Mouse (Mus musculus) kidney, postnatal 0 days (tissue): ENCODE measurements at regions not wholly inside any gene's neighbourhood (a gene's known extent, or its start where the extent isn't known, plus 50 kb on each side); places are given as distances from the start of the nearest gene placed in this dataset.

ENCODE experiments used
- ATAC-seq: fragments of 200-750 bp; cut with Nextera tagmentation; replicated peaks from 2 replicates; pipeline ENCODE4 v1.8.0; 2017; ENCODE audit warnings: low read depth, moderate number of reproducible peaks, moderate TSS enrichment, moderate library complexity; ENCODE audit not compliant: low FRiP score
- DNase-seq: peaks from one replicate; pipeline ENCODE4 v3.0.0-alpha.2; 2016; ENCODE audit warnings: low spot score
- H3K27ac ChIP-seq: fragments of 300-500 bp; sonication (generic); 2 replicates; pipeline ENCODE4 v1.5.1; 2014; ENCODE audit warnings: mild to moderate bottlenecking
- H3K27me3 ChIP-seq: fragments of 300-500 bp; sonication (generic); 2 replicates; pipeline ENCODE4 v1.6.1; 2014; ENCODE audit warnings: low read length, mixed read lengths; ENCODE audit not compliant: insufficient read depth
- H3K36me3 ChIP-seq: fragments of 300-500 bp; sonication (generic); 2 replicates; pipeline ENCODE4 v1.6.1; 2014; ENCODE audit warnings: low read length, mixed read lengths; ENCODE audit not compliant: insufficient read depth
- H3K4me1 ChIP-seq: fragments of 300-500 bp; sonication (generic); replicated peaks from 2 replicates; pipeline ENCODE4 v1.6.1; 2014; ENCODE audit warnings: antibody characterized with exemption, low read length, mixed read lengths; ENCODE audit not compliant: insufficient read depth
- H3K4me2 ChIP-seq: fragments of 300-500 bp; sonication (generic); 2 replicates; pipeline ENCODE4 v1.6.1; 2014; ENCODE audit warnings: mild to moderate bottlenecking, low read length, moderate library complexity, mixed read lengths
- H3K4me3 ChIP-seq: fragments of 300-500 bp; sonication (generic); replicated peaks from 2 replicates; pipeline ENCODE4 v1.5.1; 2014; ENCODE audit warnings: low read depth, low read length
- H3K9ac ChIP-seq: fragments of 300-500 bp; sonication (generic); 2 replicates; pipeline ENCODE4 v1.6.1; 2014; ENCODE audit warnings: low read depth, low read length
- H3K9me3 ChIP-seq: fragments of 300-500 bp; sonication (generic); replicated peaks from 2 replicates; pipeline ENCODE4 v1.6.1; 2016; ENCODE audit warnings: low read length, inconsistent platforms, mixed read lengths
- CTCF ChIP-seq: IDR thresholded peaks from 2 replicates; pipeline ENCODE4 v1.5.1; 2016; ENCODE audit warnings: antibody characterized with exemption, low read depth, mild to moderate bottlenecking, moderate library complexity
- WGBS: fragments of 180-500 bp; shearing (Covaris S2); extraction: QIAGEN DNeasy Blood & Tissue Kit; methylation state at CpG from one replicate; pipeline ENCODE4 v1.1.7; 2014; 5-methylcytosine and 5-hydroxymethylcytosine counted together

DNA sequence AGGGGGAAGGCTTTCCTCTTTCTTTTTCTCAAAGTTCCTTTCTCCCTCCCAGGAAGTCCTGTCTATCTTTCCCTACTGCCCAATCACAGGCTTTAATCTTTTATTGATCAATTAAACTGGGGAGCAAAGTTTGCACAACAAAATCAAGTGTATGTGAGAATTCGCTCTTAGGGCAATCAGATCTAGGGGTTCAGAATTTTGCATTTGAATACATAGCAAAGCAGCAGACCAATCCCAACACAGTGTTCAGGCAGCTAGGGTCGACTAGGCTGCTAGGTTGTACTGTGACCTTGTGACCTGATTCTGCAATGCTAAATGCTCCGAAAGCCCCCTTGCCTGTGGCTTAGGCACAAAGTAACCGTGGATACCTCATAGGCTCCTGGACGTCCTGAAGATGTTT, 91.5 kb upstream of the Lsm6 start:
- DNase-seq (no peak), ATAC-seq (no peak)
- H3K27me3 ChIP-seq, result no peaks in the 10 kb centered on the region
- H3K36me3 ChIP-seq, result no peaks in the 10 kb centered on the region
- H3K4me3 ChIP-seq, result no peak overlapping the region
- no peak overlapping the region for H3K4me2 ChIP-seq
- H3K9ac ChIP-seq, result no peak overlapping the region
- no peaks in the 10 kb centered on the region for H3K9me3 ChIP-seq
- 59% methylated on average over 5 of the region's 5 CpGs for WGBS
- H3K27ac ChIP-seq, result no peak overlapping the region
- no peaks in the 10 kb centered on the region for H3K4me1 ChIP-seq
- no peak for TF ChIP-seq CTCF

DNA sequence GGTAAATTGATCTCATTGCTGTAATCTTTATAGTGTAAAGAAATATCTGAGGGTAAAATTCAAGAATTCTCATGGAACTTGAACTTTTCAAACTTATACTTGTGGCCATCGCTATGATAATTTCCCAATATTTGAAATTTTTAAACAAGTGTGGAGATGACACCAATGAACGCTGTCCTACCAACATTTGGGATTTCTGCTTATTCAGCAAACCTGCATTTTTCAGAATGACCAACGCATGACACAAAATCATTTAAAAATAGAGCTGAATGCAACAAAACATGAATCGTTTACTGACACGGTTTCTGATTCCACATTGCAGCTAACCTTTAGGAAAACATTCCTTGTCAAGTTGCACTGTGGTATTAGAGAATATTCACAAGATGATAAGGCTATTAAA, 92.9 kb upstream of the Lsm6 start:
- 95% methylated on average over 5 of the region's 5 CpGs for whole genome bisulfite sequencing
- no peak overlapping the region for H3K4me2 ChIP-seq
- H3K4me1 ChIP-seq, result no peaks in the 10 kb centered on the region
- TF ChIP-seq CTCF, result no peak
- no peak for DNase-seq
- no peak overlapping the region for H3K27ac ChIP-seq
- no peaks in the 10 kb centered on the region for H3K36me3 ChIP-seq
- no peaks in the 10 kb centered on the region for H3K27me3 ChIP-seq
- no peak overlapping the region for H3K4me3 ChIP-seq
- H3K9ac ChIP-seq, result no peak overlapping the region
- no peaks in the 10 kb centered on the region for H3K9me3 ChIP-seq
- no peak for ATAC-seq

DNA sequence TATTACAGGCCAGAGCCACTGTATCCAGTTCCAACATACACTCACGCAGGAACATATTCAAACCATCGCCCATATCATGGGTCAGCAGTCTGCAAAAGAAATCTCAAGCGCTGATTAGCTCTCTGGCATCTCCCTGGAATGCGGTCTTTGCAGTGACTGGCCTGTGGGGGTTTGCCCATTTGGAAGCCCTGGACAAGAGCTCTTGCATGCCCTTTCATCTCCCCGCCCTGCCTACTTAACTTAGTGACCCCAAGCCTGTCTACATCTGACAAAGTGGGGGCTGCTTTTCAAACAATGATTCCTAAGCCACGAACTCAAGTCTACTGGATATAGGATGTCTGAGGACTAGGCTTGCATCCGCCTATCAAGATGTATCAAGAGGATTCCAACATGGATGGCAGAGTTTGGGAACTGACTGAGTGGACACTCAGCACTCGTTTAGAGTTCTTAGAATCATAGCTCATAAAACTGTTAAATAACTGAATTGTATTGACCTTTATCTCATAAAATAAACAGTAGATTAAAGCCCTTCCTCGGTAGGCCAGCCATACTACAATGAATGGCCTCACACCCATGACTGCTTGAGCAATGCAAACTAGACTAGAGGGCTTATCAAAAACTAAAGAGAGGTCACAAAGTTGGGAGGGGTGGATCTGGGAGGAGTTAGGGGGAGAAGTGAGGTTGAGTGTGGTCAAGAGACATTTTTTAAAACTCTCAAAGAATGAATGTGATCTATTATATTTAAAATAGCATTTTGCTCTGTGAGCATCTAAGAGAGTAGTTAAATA, 97.4 kb upstream of the Zfp827 start:
- ATAC-seq (no peak), DNase-seq (peak; percentile 6)
- H3K4me2 ChIP-seq, result no peak overlapping the region

DNA sequence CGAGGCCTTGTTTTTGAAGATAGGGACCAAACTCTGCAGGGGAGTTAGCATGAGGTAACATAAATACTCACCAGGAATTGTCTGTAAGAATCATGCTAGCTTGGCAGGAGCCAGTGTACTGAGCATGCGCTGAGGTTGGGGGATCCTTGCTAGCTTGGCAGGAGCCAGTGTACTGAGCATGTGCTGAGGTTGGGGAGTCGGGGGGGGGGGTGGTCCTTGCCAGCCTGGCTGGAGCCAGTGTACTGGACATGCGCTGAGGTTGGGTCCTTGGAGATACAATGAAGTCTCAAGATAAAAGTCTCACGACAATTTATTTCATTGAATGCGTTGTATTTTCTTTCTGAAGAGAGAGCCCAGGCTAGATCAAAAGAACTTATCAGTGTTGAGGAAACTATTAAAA, 96.2 kb upstream of the Zfp827 start:
- H3K4me2 ChIP-seq, result no peak overlapping the region
- no peak for TF ChIP-seq CTCF
- no peak overlapping the region for H3K4me3 ChIP-seq
- no peak for ATAC-seq
- H3K9me3 ChIP-seq, result no peaks in the 10 kb centered on the region
- H3K27ac ChIP-seq, result no peak overlapping the region
- 74% methylated on average over 6 of the region's 6 CpGs for WGBS
- no peak for DNase-seq
- H3K36me3 ChIP-seq, result no peaks in the 10 kb centered on the region
- H3K9ac ChIP-seq, result no peak overlapping the region
- H3K4me1 ChIP-seq, result no peaks in the 10 kb centered on the region
- no peaks in the 10 kb centered on the region for H3K27me3 ChIP-seq

More for the DNA sequence above, 97.4 kb upstream of the Zfp827 start:
- Histone ChIP-seq H3K9ac (no peak overlapping the region), H3K27me3 (no peaks in the 10 kb centered on the region), H3K4me3 (no peak overlapping the region), H3K4me1 (no peaks in the 10 kb centered on the region), H3K36me3 (no peaks in the 10 kb centered on the region), H3K27ac (no peak overlapping the region), H3K9me3 (no peaks in the 10 kb centered on the region)
- no peak for TF ChIP-seq CTCF
- WGBS, result 49% methylated on average over 9 of the region's 9 CpGs

DNA sequence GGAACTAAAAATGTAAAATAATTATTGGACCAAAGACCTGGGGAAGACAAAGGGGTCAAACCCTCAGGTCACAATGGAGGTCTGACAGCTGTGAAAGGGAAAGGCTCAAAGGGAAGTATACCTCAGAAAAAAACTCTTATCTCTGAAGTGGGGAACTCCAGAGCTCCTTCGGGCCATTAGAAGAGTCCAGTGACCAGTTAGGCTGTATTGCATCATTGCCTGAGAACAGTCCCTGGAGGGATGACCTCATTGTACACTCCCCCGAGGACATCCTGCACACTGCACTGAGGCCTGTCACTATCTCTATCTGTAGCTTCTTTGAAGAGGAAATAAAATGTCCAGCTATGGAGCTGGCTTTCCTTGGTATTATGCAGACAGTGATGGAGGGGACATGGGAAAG, 88.2 kb upstream of the Zfp827 start:
- H3K4me1 ChIP-seq, result no peaks in the 10 kb centered on the region
- H3K9ac ChIP-seq, result no peak overlapping the region
- H3K27ac ChIP-seq, result no peak overlapping the region
- no peak overlapping the region for H3K4me3 ChIP-seq
- H3K4me2 ChIP-seq, result no peak overlapping the region
- ATAC-seq, result no peak
- H3K27me3 ChIP-seq, result no peaks in the 10 kb centered on the region
- WGBS, result 46% methylated on average over 2 of the region's 2 CpGs
- H3K36me3 ChIP-seq, result no peaks in the 10 kb centered on the region
- no peak for TF ChIP-seq CTCF
- DNase-seq, result no peak
- H3K9me3 ChIP-seq, result no peaks in the 10 kb centered on the region

DNA sequence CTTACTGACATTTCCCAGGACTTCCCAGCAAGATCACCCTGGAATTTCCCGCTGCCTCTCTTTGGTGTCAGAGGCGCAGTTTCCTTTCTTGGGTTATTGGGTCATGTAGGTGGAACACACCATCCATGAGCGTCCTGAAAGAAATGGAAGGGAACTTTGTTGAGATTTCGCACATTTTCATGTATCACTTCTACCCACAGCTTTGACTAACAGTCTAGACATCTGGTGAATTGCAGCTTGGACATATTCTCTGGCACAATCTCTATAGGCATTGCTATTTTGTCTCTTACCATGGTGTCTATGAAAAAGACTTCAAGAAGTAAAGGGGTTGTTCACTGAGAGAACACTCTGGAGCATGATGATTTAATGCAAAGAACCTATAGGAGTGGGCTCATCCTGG, 86.7 kb upstream of the Zfp827 start:
- WGBS, result 90% methylated on average over 4 of the region's 4 CpGs
- no peak for TF ChIP-seq CTCF
- no peak overlapping the region for H3K4me3 ChIP-seq

DNA sequence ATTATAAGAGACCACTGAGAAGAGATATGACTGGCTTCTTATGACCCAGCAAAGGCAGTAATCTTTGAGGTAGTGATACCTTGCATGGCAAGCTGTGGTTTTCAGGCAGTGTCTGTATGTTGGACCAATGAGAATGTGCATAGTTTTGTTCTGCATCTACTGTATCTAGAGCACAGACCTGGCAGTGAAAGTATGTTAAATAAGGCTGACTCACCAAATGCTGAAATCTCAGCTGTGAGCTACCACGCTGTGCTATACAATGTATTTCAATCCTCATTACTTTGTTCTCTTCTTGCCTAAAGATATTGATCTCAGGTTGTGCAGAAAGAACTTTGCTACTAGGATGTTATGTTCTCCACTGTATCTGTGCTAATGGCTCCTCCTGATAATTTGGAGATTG, 83.9 kb upstream of the Zfp827 start:
- no peaks in the 10 kb centered on the region for H3K9me3 ChIP-seq
- no peak for DNase-seq
- no peaks in the 10 kb centered on the region for H3K4me1 ChIP-seq
- H3K9ac ChIP-seq, result no peak overlapping the region
- no peak for TF ChIP-seq CTCF
- H3K4me2 ChIP-seq, result no peak overlapping the region
- no peaks in the 10 kb centered on the region for H3K36me3 ChIP-seq
- no peak overlapping the region for H3K4me3 ChIP-seq
- ATAC-seq, result no peak
- WGBS, result 93% methylated on average over 1 of the region's 1 CpGs
- no peaks in the 10 kb centered on the region for H3K27me3 ChIP-seq
- H3K27ac ChIP-seq, result no peak overlapping the region

More for the DNA sequence above, 86.7 kb upstream of the Zfp827 start:
- no peak overlapping the region for H3K9ac ChIP-seq
- H3K27ac ChIP-seq, result no peak overlapping the region
- H3K9me3 ChIP-seq, result no peaks in the 10 kb centered on the region
- H3K36me3 ChIP-seq, result no peaks in the 10 kb centered on the region
- no peak for DNase-seq
- H3K4me1 ChIP-seq, result no peaks in the 10 kb centered on the region
- H3K4me2 ChIP-seq, result no peak overlapping the region
- no peaks in the 10 kb centered on the region for H3K27me3 ChIP-seq
- ATAC-seq, result no peak
